7 mouse cellular contexts compared by ENCODE assay signal in the genomic region with DNA sequence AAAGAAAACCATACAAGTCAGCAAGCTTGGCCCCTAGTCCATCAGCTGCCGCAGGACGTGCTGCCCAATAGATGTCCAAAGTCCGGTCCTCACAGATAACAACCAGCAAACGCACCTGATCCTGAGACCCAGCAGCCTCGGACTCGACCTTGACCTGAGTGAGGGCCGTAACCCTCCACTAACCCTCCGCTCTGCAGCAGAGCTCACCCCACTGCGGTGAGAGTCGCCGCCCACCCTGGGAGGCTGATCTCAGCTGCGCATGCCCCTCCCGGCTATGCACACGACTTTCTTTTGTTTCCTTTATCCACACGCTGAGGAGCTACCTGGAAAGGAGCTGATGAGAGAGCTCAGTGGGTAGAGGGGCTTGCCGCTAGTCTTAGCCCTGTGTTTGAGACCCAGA. TPM values are rescaled to one million over a fixed set of nuclear protein-coding genes. Genes with fewer than 3 reads are reported as not detected.
DNase-seq lines count a peak whose midpoint lies in the region; ATAC-seq and TF ChIP-seq lines count a peak whose summit lies in the region.

No protein-coding gene starts in this region.

- H3K4me2 ChIP-seq in forebrain, embryonic 16.5 days (ENCODE audit: low read length) = peak overlapping the region; percentile 56
- H3K4me2 ChIP-seq in liver, embryonic 14.5 days (ENCODE audit: low read depth) = peak overlapping the region; percentile 67

- H3K4me3 ChIP-seq in spleen, adult 2 months (ENCODE audit: extremely low read depth, insufficient read depth, insufficient read length) = peak overlapping the region; percentile 43; the same call in 1 of the 2 replicates
- peak overlapping the region; percentile 38 for H3K4me3 ChIP-seq in forebrain, embryonic 16.5 days (replicated peaks; ENCODE audit: low read length)
- peak overlapping the region; percentile 39 to 51 for H3K4me3 ChIP-seq in liver, embryonic 14.5 days (ENCODE audit: insufficient read depth in 1 of 2, low read depth in 2 of 2, low read length in 2 of 2)

- peak; percentile 85 for ATAC-seq in forebrain, embryonic 16.5 days
- peak; percentile 30; the same call in 1 of the 2 replicates for ATAC-seq in liver, embryonic 14.5 days (ENCODE audit: insufficient read depth)

- H3K9me3 ChIP-seq in forebrain, embryonic 16.5 days (ENCODE audit: control insufficient read depth, low read length) = 0 out of 2 replicates have a peak, but pooled peaks cover 3% of the 10 kb centered on the region
- H3K9me3 ChIP-seq in liver, embryonic 14.5 days (ENCODE audit: control insufficient read depth, low read length) = no peaks in the 10 kb centered on the region

- no peak for TF ChIP-seq POLR2A in spleen, adult 2 months (IDR thresholded peaks at IDR 0.05; ENCODE audit: low read depth, low read length)

- intact Hi-C loops in gastrocnemius, postnatal 36 days (cut with DNase I) = no loop called here

- H3K4me1 ChIP-seq in spleen, adult 2 months (ENCODE audit: control insufficient read depth, insufficient read depth, insufficient read length) = 0 out of 2 replicates have a peak, but pooled peaks cover 4% of the 10 kb centered on the region
- H3K4me1 ChIP-seq in forebrain, embryonic 16.5 days (replicated peaks; ENCODE audit: control insufficient read depth, insufficient read depth, low read length) = peaks cover 15% of the 10 kb centered on the region
- peaks cover 4 to 26% of the 10 kb centered on the region in 2 experiments for H3K4me1 ChIP-seq in liver, embryonic 14.5 days (replicated peaks; ENCODE audit: control insufficient read depth in 2 of 2, insufficient read depth in 2 of 2, low read length in 1 of 2)

- no peaks in the 10 kb centered on the region for H3K27me3 ChIP-seq in spleen, adult 2 months (ENCODE audit: control insufficient read depth, insufficient read depth, low read length)
- no peaks in the 10 kb centered on the region for H3K27me3 ChIP-seq in forebrain, embryonic 16.5 days (replicated peaks; ENCODE audit: control insufficient read depth, insufficient read depth, low read length)
- H3K27me3 ChIP-seq in liver, embryonic 14.5 days (ENCODE audit: control insufficient read depth, insufficient read depth, low read length) = no peaks in the 10 kb centered on the region

- no peak for TF ChIP-seq EP300 in liver, embryonic 14.5 days (IDR thresholded peaks at IDR 0.05; ENCODE audit: low read depth)

- 17% methylated on average over 16 of the region's 16 CpGs for WGBS in spleen, adult 2 months
- 12% methylated on average over 16 of the region's 16 CpGs for WGBS in forebrain, embryonic 16.5 days
- WGBS in liver, embryonic 14.5 days (ENCODE audit: insufficient replicate concordance) = 18% methylated on average over 16 of the region's 16 CpGs

- peaks cover 18% of the 10 kb centered on the region for H3K36me3 ChIP-seq in spleen, adult 2 months (ENCODE audit: control insufficient read depth, insufficient read depth, low read length)
- H3K36me3 ChIP-seq in forebrain, embryonic 16.5 days (ENCODE audit: control insufficient read depth, insufficient read depth) = peaks cover 8% of the 10 kb centered on the region
- H3K36me3 ChIP-seq in liver, embryonic 14.5 days (replicated peaks; ENCODE audit: control insufficient read depth, insufficient read depth, low read depth) = peaks cover 19% of the 10 kb centered on the region

- H3K27ac ChIP-seq in spleen, adult 2 months (ENCODE audit: insufficient read depth, low read length) = no peak overlapping the region
- no peak overlapping the region for H3K27ac ChIP-seq in forebrain, embryonic 16.5 days (ENCODE audit: low read length)
- no peak overlapping the region for H3K27ac ChIP-seq in liver, embryonic 14.5 days

- TF ChIP-seq CTCF in spleen, adult 2 months (IDR thresholded peaks at IDR 0.05; ENCODE audit: extremely low read depth, insufficient read depth, insufficient read length, insufficient replicate concordance) = no peak
- no peak for TF ChIP-seq CTCF in liver, embryonic 14.5 days (IDR thresholded peaks at IDR 0.05; ENCODE audit: low read depth)

- H3K9ac ChIP-seq in forebrain, embryonic 16.5 days (replicated peaks; ENCODE audit: low read depth, low read length) = peak overlapping the region; percentile 72
- H3K9ac ChIP-seq in liver, embryonic 14.5 days (replicated peaks) = peak overlapping the region; percentile 51

- no peak for DNase-seq in spleen, adult 2 months (ENCODE audit: low read depth in 1 of 2, low spot score in 2 of 2)
- no peak for DNase-seq in spleen, adult 18-20 months
- DNase-seq in liver, embryonic 14.5 days (ENCODE audit: low read depth in 3 of 3, low spot score in 3 of 3) = no peak
- DNase-seq in thymus, postnatal 4 days = peak; percentile 61
- DNase-seq in spleen, adult 12 weeks (ENCODE audit: low spot score) = no peak
- no peak for DNase-seq in gastrocnemius, postnatal 36 days

RNA-seq across cellular contexts. Expression of a gene that starts 11.8 kb away (rescaled TPM):
- 55.4 and 78.4 TPM in 2 replicates for polyA plus RNA-seq in spleen, adult 2 months (2012; rRNA removed)
- 74.2 and 78.5 TPM in 2 replicates for polyA plus RNA-seq in forebrain, embryonic 16.5 days (2015; fragmentation: Nextera tagmentation; extraction: Ambion mirVana)
- polyA plus RNA-seq in liver, embryonic 14.5 days (2012; rRNA removed) = 15.1 and 15.8 TPM in 2 replicates
- 15.6 and 16.4 TPM in 2 replicates for polyA plus RNA-seq in liver, embryonic 14.5 days (2014; fragmentation: Nextera tagmentation; extraction: Ambion mirVana)
- 10 to 100 TPM; 56.5 to 58.3 TPM for total RNA-seq in gastrocnemius, postnatal 36 days (2021)

RNA-seq across cellular contexts. Expression of a gene that starts 20.9 kb away (rescaled TPM):
- polyA plus RNA-seq in spleen, adult 2 months (2012; rRNA removed) = 12.2 and 21.3 TPM in 2 replicates
- 2.6 and 2.8 TPM in 2 replicates for polyA plus RNA-seq in forebrain, embryonic 16.5 days (2015; fragmentation: Nextera tagmentation; extraction: Ambion mirVana)
- 0.06 TPM in 2 replicates for polyA plus RNA-seq in liver, embryonic 14.5 days (2012; rRNA removed)
- 0.09 and 0.10 TPM in 2 replicates for polyA plus RNA-seq in liver, embryonic 14.5 days (2014; fragmentation: Nextera tagmentation; extraction: Ambion mirVana)
- total RNA-seq in gastrocnemius, postnatal 36 days (2021) = under 1 TPM in 1 of 2 experiments, not detected in 1; 0.12 TPM

RNA-seq across cellular contexts. Expression of a gene that starts 37.8 kb away (rescaled TPM):
- polyA plus RNA-seq in spleen, adult 2 months (2012; rRNA removed) = 44.8 and 48.4 TPM in 2 replicates
- 47.6 and 51.8 TPM in 2 replicates for polyA plus RNA-seq in forebrain, embryonic 16.5 days (2015; fragmentation: Nextera tagmentation; extraction: Ambion mirVana)
- polyA plus RNA-seq in liver, embryonic 14.5 days (2012; rRNA removed) = 21.5 and 38.9 TPM in 2 replicates
- polyA plus RNA-seq in liver, embryonic 14.5 days (2014; fragmentation: Nextera tagmentation; extraction: Ambion mirVana) = 69.3 and 78.1 TPM in 2 replicates
- 10 to 100 TPM; 62.0 to 65.7 TPM for total RNA-seq in gastrocnemius, postnatal 36 days (2021)
